Mouse (Mus musculus) limb, embryonic 13.5 days (tissue): Measurements from ENCODE around the gene Iqsec1. TPM values are rescaled to one million over a fixed set of nuclear protein-coding genes. Genes with fewer than 3 reads are reported as not detected.
A peak's percentile ranks its signal among the peaks of the same experiment; 100 is the strongest.

Source experiments
- ATAC-seq: fragments of 200-750 bp; cut with Nextera tagmentation; 2 replicates; pipeline ENCODE4 v1.8.0; 2017; ENCODE audit warnings: low read depth, moderate number of reproducible peaks, moderate TSS enrichment; ENCODE audit not compliant: low FRiP score
- H3K27ac ChIP-seq: fragments of 300-500 bp; sonication (generic); 2 replicates; pipeline ENCODE4 v1.5.1; 2015; ENCODE audit warnings: inconsistent platforms, mild to moderate bottlenecking, moderate library complexity
- H3K27me3 ChIP-seq: fragments of 300-500 bp; sonication (generic); 2 replicates; pipeline ENCODE4 v1.6.1; 2015; ENCODE audit warnings: mild to moderate bottlenecking, inconsistent platforms
- H3K36me3 ChIP-seq: fragments of 300-500 bp; sonication (generic); 2 replicates; pipeline ENCODE4 v1.6.1; 2015; ENCODE audit warnings: inconsistent platforms, mild to moderate bottlenecking, moderate library complexity
- H3K4me1 ChIP-seq: fragments of 300-500 bp; sonication (generic); 2 replicates; pipeline ENCODE4 v1.6.1; 2015; ENCODE audit warnings: inconsistent platforms
- H3K4me2 ChIP-seq: fragments of 300-500 bp; sonication (generic); replicated peaks from 2 replicates; pipeline ENCODE4 v1.6.1; 2015; ENCODE audit warnings: inconsistent platforms, mild to moderate bottlenecking, moderate library complexity
- H3K4me3 ChIP-seq: fragments of 300-500 bp; sonication (generic); 2 replicates; pipeline ENCODE4 v1.5.1; 2015; ENCODE audit warnings: moderate library complexity, mild to moderate bottlenecking, inconsistent platforms
- H3K9ac ChIP-seq: fragments of 300-500 bp; sonication (generic); 2 replicates; pipeline ENCODE4 v1.6.1; 2015; ENCODE audit warnings: mild to moderate bottlenecking, inconsistent platforms
- H3K9me3 ChIP-seq: fragments of 300-500 bp; sonication (generic); 2 replicates; pipeline ENCODE4 v1.6.1; 2016; ENCODE audit warnings: inconsistent platforms
- WGBS: fragments of 180-500 bp; shearing (Covaris S2); methylation state at CpG from one replicate; pipeline ENCODE4 v1.1.7; 2015; 5-methylcytosine and 5-hydroxymethylcytosine counted together
- polyA plus RNA-seq: library from polyadenylated mRNA; unstranded; fragments of >200 nt; fragmentation: Nextera tagmentation; extraction: Ambion mirVana; gene quantifications from 2 replicates; pipeline ENCODE4 v1.2.1, GENCODE M21; 2015

The Iqsec1 gene
- polyA plus RNA-seq, 1 experiment from 2014 or later, result 11.1 TPM

GRCm38 (mm10) chr6:90768526-90768925, 220.0 kb downstream of the Iqsec1 start:
- Histone ChIP-seq H3K4me2 (no peak overlapping the region), H3K27ac (no peak overlapping the region), H3K4me1 (peaks cover 15% of the 10 kb centered on the region), H3K9me3 (no peaks in the 10 kb centered on the region), H3K27me3 (no peaks in the 10 kb centered on the region), H3K4me3 (no peak overlapping the region), H3K36me3 (no peaks in the 10 kb centered on the region), H3K9ac (no peak overlapping the region)
- WGBS, result 51% methylated on average over 2 of the region's 2 CpGs
- ATAC-seq, result no peak

DNA sequence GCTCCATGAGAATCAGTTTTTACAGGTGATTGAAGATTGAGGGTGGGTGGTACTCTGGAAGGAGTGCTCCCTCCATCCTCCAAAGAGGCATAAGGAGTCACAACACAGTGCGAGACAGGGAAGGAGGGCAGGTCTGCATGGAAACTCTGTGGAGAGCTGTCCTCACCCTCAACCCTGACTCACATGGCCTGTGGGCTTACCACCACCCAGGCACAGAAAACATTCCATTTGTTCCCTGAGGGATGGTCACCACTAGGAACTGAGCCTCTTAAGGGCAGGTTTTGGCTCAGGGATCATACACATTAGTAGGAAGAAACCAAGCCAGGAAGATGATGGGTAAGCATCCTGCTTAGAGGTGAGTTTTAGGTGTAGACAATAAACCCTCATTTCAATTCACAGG, 220.6 kb downstream of the Iqsec1 start:
- ATAC-seq, result no peak
- Histone ChIP-seq H3K36me3 (no peaks in the 10 kb centered on the region), H3K27ac (no peak overlapping the region), H3K4me2 (no peak overlapping the region), H3K4me1 (peaks cover 19% of the 10 kb centered on the region), H3K27me3 (no peaks in the 10 kb centered on the region), H3K9ac (no peak overlapping the region), H3K9me3 (no peaks in the 10 kb centered on the region), H3K4me3 (no peak overlapping the region)
- WGBS, result 86% methylated on average over 1 of the region's 1 CpGs

DNA sequence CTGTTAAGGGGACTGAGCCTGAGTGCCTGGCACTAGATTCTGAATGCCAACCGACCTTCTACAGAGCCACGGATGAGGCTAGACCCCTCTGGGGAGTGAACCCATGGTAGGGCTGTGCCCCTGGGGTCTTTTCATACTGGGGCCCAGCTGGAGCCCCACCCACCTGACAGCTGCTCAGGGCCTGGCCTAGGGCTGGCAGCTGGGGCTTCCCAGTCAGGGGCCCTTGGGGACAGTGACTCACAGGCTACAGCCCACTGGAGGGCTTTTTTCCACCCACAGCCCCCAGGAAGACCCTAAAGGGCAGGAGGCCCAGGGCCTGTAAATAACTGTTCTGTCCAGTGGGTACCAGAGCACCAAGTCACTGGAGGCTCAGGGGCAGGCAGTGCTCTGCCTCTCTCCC, 223.7 kb downstream of the Iqsec1 start:
- no peak for ATAC-seq
- H3K4me3 ChIP-seq, result no peak overlapping the region
- H3K27me3 ChIP-seq, result no peaks in the 10 kb centered on the region
- no peak overlapping the region for H3K9ac ChIP-seq
- no peak overlapping the region for H3K4me2 ChIP-seq
- H3K36me3 ChIP-seq, result no peaks in the 10 kb centered on the region
- peak overlapping the region; percentile 44; the same call in 1 of the 2 replicates for H3K27ac ChIP-seq
- H3K9me3 ChIP-seq, result no peaks in the 10 kb centered on the region
- WGBS, result 74% methylated on average over 2 of the region's 2 CpGs
- H3K4me1 ChIP-seq, result peaks cover 19% of the 10 kb centered on the region

- Histone ChIP-seq H3K4me3 (no peak overlapping the region), H3K4me1 (peaks cover 19% of the 10 kb centered on the region), H3K9ac (no peak overlapping the region), H3K27ac (peak overlapping the region; percentile 44; the same call in 1 of the 2 replicates), H3K36me3 (no peaks in the 10 kb centered on the region), H3K27me3 (no peaks in the 10 kb centered on the region), H3K4me2 (peak overlapping the region; percentile 37), H3K9me3 (no peaks in the 10 kb centered on the region)
- 40% methylated on average over 18 of the region's 18 CpGs for WGBS
- ATAC-seq, result peak; percentile 76
Observed at GRCm38 (mm10) chr6:90763959-90764591, 224.4 kb downstream of the Iqsec1 start.

GRCm38 (mm10) chr6:90763295-90763694, 225.2 kb downstream of the Iqsec1 start:
- H3K9me3 ChIP-seq, result no peaks in the 10 kb centered on the region
- 78% methylated on average over 4 of the region's 4 CpGs for WGBS
- no peaks in the 10 kb centered on the region for H3K27me3 ChIP-seq
- H3K4me1 ChIP-seq, result peaks cover 19% of the 10 kb centered on the region
- H3K4me2 ChIP-seq, result peak overlapping the region; percentile 37; the same call in 1 of the 2 replicates
- no peak overlapping the region for H3K9ac ChIP-seq
- no peak for ATAC-seq
- H3K4me3 ChIP-seq, result no peak overlapping the region
- no peaks in the 10 kb centered on the region for H3K36me3 ChIP-seq
- H3K27ac ChIP-seq, result no peak overlapping the region

DNA sequence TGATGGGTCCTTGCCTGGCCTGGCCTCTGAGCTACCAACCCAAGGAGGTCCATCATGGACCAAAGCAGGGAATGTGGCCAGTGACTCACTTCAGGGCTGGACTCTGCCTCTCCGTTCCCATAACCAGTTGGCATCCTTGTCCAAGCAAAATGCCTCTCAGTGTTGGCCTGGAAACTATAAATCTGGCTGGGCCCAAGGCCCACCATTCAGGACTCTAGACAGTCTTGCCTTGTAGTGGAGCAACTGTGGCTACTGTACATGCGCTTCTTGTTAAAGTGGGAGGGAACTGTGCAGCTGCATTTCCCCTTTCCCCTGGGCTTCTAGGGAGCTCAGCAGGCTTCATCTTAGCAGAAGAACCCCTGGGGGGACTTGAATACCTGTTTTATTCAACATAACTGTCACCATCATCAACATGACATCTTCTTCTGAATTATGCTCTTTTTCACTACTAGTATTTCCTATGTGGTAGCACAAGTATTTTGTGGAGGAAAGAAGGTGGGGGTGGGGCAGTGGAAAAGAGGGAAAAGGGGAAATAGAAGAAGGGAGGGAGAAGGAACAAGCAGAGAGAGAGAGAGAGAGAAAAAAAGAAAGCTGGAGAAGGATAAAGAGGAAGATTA, 226.3 kb downstream of the Iqsec1 start:
- Histone ChIP-seq H3K36me3 (no peaks in the 10 kb centered on the region), H3K4me1 (peaks cover 19% of the 10 kb centered on the region), H3K4me3 (no peak overlapping the region), H3K27ac (no peak overlapping the region), H3K9me3 (no peaks in the 10 kb centered on the region), H3K9ac (no peak overlapping the region), H3K27me3 (no peaks in the 10 kb centered on the region), H3K4me2 (no peak overlapping the region)
- ATAC-seq, result no peak
- WGBS, result 82% methylated on average over 2 of the region's 2 CpGs

DNA sequence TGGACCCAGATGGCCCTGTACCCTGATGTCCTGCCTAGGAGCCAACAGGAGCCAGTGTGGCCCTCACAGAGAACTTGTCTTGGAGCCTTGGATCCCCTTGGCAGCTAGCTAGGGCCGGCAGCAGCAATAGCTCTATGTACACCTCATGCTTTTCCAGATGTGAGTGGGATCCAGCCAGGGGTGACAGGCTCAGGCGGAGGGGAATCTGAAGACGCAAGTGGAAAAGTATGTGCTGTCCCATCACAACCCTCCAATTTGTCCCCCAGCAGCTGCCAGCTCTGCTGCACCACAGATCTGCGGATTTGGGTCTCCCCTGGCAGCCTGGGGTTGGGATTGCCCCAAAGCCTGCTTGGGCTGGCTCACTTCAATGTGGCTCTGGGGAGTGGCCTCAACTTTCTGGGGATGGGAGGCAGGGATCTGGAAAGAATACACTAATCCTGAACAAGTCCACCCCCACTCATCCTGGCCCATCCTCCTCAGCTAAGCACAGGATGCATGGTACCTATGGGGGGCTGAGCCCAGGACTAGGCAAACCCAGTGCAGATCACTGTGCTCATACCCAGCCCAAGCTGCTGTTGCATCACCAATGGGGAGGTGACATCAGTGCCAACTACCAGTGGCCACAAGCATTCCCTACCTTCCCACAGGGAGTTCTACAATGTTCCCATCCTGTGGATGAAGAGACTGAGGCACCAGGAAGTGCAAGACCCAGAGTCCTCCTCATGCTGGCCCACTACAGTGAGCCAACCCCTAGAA, 227.0 kb downstream of the Iqsec1 start:
- 77% methylated on average over 4 of the region's 4 CpGs for WGBS
- Histone ChIP-seq H3K27ac (no peak overlapping the region), H3K9ac (no peak overlapping the region; the same call in 1 of the 2 replicates), H3K4me1 (peaks cover 19% of the 10 kb centered on the region), H3K4me2 (no peak overlapping the region), H3K36me3 (no peaks in the 10 kb centered on the region), H3K9me3 (no peaks in the 10 kb centered on the region), H3K27me3 (no peaks in the 10 kb centered on the region), H3K4me3 (no peak overlapping the region)
- ATAC-seq, result no peak

DNA sequence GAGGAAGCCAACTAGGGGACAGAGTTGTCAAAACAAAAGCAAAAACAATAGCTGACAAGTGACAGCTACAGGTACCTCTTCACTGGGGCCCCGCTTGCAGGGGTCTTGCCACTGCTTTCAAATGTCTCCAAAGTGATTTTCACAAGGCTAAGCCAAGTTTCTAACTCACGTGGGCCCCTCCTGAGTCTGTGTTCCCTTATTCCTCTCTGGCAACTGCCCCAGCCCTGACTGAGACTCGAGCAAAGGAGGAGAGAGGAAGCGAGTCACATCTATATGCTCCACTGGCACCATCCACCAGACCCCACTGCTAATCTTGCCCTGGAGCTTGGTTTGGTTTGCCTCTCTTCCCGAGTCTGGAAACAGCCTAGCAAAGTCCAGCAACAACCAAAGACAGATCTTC, 227.6 kb downstream of the Iqsec1 start:
- no peaks in the 10 kb centered on the region for H3K27me3 ChIP-seq
- 73% methylated on average over 5 of the region's 5 CpGs for WGBS

DNA sequence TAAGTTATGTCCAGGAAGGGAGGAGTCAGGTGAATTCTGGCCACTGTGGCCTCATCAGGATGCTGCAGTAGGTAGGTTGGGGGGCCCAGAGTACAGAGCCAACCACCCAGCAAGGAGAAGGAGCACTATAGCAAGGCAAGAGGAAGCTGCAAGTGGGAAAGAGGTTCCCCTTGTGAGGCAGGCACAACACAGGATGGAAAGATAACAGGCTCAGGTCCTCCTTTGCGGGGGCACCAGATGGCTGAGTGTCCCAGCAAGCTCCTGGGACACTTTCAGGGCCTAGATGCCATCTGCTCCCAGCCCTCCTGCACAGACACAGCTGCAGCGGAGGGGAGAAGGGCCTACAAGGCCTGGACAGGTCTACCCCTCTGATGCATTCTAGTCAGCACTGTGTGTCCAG, 228.7 kb downstream of the Iqsec1 start:
- no peak for ATAC-seq
- Histone ChIP-seq H3K9ac (no peak overlapping the region), H3K27me3 (no peaks in the 10 kb centered on the region), H3K27ac (no peak overlapping the region), H3K4me1 (peaks cover 23% of the 10 kb centered on the region), H3K4me2 (no peak overlapping the region), H3K4me3 (no peak overlapping the region), H3K36me3 (no peaks in the 10 kb centered on the region), H3K9me3 (no peaks in the 10 kb centered on the region)
- WGBS, result 74% methylated on average over 2 of the region's 2 CpGs

More for the DNA sequence above, 227.6 kb downstream of the Iqsec1 start:
- Histone ChIP-seq H3K4me3 (no peak overlapping the region), H3K4me2 (no peak overlapping the region), H3K4me1 (peaks cover 19% of the 10 kb centered on the region), H3K36me3 (no peaks in the 10 kb centered on the region), H3K9me3 (no peaks in the 10 kb centered on the region), H3K27ac (no peak overlapping the region), H3K9ac (no peak overlapping the region; the same call in 1 of the 2 replicates)
- no peak for ATAC-seq

DNA sequence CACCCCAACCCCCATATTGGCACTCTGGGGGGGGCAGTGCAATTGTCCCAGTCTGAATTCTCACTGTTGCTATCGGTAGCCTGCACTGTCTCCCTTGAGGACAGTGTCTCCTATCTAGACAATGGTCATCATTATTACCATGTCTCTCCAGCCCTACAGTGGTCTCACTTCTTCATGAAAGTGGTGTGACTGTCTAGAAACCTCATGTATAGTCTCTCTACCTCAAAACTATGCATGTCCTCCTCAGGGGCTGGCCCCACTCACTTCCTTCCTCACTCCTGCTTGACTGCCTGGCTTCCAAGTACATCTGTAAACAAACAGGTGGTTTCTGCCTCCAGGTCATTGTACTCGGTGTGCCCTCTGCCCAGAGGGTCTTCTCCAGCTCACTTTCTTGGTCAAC, 230.3 kb downstream of the Iqsec1 start:
- Histone ChIP-seq H3K4me3 (no peak overlapping the region), H3K27ac (no peak overlapping the region), H3K9me3 (no peaks in the 10 kb centered on the region), H3K9ac (no peak overlapping the region), H3K4me1 (peaks cover 9% of the 10 kb centered on the region), H3K36me3 (no peaks in the 10 kb centered on the region), H3K4me2 (no peak overlapping the region), H3K27me3 (no peaks in the 10 kb centered on the region)
- WGBS, result 81% methylated on average over 2 of the region's 2 CpGs
- no peak for ATAC-seq

DNA sequence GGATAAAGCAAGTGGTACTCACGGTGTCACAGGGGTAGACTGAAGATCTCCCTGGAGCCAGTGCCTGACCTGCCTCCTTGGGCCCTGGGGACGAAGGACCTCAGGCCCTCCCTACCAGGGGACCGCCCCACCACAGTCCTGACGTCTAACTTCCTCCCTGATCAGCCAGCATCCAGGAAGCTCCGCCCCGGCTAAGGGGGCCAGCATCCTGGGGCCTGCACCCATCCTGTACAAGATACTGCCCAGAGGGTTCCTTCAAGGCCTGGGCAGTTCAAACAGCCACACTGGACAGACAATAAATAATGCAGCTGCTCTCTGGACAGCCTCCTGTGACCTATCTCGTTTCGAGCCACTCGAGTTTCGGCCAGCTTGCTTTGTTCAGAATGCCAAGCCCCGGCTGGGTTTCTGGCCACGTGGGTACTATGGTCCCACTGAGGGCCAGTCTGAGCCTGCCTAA, 231.0 kb downstream of the Iqsec1 start:
- Histone ChIP-seq H3K4me1 (peaks cover 8% of the 10 kb centered on the region; the same call in 1 of the 2 replicates), H3K4me3 (no peak overlapping the region), H3K27ac (no peak overlapping the region), H3K9me3 (no peaks in the 10 kb centered on the region), H3K36me3 (no peaks in the 10 kb centered on the region), H3K9ac (no peak overlapping the region), H3K27me3 (no peaks in the 10 kb centered on the region), H3K4me2 (no peak overlapping the region)
- WGBS, result 65% methylated on average over 12 of the region's 12 CpGs
- ATAC-seq, result no peak

DNA sequence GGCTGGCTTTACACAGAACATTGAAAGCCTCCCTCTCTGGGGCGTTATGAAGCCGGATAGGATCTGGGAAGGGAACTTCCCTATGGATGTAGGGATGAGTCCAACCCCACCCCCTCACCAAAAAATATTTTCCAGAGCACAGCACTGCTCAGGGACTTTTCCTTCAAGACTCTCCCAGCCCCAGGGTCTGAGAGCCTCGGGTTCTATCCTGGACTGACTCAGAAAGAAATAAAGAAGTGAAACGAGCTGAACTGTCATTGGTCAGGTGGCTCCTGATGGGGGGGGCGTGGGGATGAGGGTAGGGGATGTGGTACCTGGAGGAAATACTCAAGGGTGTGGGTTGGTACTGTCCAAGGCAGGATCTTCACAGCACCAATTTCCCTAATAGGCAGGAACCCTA, 231.9 kb downstream of the Iqsec1 start:
- Histone ChIP-seq H3K4me2 (no peak overlapping the region), H3K9me3 (no peaks in the 10 kb centered on the region), H3K27ac (no peak overlapping the region), H3K4me1 (peaks cover 8% of the 10 kb centered on the region; the same call in 1 of the 2 replicates), H3K9ac (no peak overlapping the region), H3K27me3 (no peaks in the 10 kb centered on the region), H3K4me3 (no peak overlapping the region), H3K36me3 (no peaks in the 10 kb centered on the region)
- no peak for ATAC-seq
- WGBS, result 63% methylated on average over 5 of the region's 5 CpGs
